Mouse (Mus musculus): Measurements from ENCODE around the gene Pcnx3. TPM values are rescaled to one million over a fixed set of nuclear protein-coding genes. Genes with fewer than 3 reads are reported as not detected.
"Not testable (repeated sequence)": the region's sequence is repeated elsewhere in the genome, so short reads cannot be mapped to it uniquely, and the experiment has no call there.

Pcnx3 gene
- total RNA-seq, 1 experiment from 2014 or later: 60.2 TPM

DNA sequence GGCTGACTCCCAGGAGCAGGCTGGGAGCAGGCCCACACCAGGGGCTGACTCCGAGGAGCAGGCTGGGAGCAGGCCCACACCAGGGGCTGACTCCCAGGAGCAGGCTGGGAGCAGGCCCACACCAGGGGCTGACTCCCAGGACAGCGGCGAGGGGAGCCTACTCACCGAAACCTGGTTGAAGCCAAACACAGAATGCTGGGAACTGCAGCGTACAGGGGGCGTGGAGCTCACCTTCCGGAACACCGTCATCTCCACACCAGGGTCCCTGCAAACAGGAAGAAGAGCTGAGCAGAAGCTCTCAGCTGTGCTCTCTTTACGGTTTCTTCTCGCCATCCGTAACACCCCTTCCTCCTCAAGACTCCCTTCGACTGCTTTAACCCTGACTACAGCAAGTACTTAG is 1.8 kb downstream of the Pcnx3 start:
- ATAC-seq (ENCODE audit: extremely low read depth, insufficient number of reproducible peaks, low FRiP score, poor library complexity, severe bottlenecking): not testable (repeated sequence)

DNA sequence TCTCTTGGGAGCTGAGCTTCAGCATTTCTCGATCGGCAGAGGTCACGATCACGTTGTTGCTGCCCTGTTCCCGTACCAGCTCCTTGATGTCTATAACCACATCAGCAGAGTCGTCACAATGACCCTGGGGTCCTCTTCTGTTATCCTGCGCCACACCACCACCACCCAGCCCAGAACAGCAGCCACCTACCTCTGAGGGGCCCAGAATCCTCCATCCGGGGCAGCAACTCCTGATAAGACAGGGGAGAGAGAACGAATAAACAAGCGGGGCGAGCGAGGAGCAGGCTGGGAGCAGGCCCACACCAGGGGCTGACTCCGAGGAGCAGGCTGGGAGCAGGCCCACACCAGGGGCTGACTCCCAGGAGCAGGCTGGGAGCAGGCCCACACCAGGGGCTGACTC is 2.3 kb downstream of the Pcnx3 start:
- ATAC-seq (ENCODE audit: extremely low read depth, insufficient number of reproducible peaks, low FRiP score, poor library complexity, severe bottlenecking): no peak

DNA sequence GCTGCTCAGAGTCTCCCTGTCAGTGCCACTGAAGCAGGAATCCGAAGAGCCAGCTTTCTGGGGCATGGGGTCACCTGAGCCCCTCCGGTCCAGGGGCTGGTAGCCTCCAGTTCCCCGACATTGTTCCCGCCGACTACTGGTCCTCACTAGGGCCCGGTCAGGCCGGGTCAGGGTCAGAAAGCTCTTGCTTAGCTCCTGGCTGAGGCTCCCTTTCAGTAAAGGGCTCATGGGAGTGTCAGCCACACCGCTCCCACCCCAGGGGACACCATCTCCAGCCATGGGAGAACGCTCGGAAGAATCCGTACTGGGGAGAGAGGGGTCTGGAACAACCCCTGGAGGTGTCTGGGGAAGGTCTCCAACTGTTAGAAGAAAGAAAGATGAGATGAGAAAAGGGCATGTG is 2.8 kb downstream of the Pcnx3 start:
- ATAC-seq (ENCODE audit: extremely low read depth, insufficient number of reproducible peaks, low FRiP score, poor library complexity, severe bottlenecking): no peak

DNA sequence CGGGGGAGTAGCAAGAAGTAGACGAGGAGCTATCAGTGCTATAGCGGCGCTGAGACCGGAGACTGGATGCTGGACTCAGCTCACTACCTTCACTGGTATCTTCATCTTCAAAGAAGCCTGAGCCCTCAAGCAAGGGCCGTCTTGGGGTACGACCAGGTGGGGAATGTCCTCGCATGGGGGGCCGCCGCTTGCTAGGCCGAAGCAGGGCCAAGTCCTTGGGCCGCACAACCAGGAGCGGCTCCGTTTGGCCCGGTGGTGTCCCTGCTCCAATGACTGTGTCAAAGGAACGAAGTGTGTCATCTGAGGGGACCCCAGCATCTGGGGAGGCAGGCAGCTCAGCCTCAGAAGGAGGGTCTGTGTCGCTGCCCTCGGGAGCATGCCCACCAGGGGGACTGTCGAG is 3.3 kb downstream of the Pcnx3 start:
- ATAC-seq (ENCODE audit: extremely low read depth, insufficient number of reproducible peaks, low FRiP score, poor library complexity, severe bottlenecking): no peak

DNA sequence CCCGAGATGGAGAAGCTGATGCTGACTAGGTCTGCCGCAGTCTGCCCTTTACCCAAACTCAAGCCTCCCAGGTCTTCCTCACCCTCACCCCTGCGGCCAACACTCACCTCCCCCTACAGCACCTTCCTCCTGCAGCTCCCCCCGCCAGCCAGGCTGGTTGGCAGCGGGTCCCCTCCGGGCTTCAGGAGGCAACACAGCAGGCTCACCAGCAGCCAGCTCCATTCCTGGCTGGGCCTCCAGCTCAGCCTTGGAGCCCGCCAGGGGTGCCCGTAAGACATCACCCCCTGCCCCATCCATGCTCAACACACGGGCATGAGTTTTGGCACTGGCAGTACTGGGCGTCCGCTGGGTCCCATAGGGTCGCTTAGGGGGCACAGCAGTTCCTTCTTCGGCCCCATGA is 3.7 kb downstream of the Pcnx3 start:
- no peak for ATAC-seq (ENCODE audit: extremely low read depth, insufficient number of reproducible peaks, low FRiP score, poor library complexity, severe bottlenecking)

DNA sequence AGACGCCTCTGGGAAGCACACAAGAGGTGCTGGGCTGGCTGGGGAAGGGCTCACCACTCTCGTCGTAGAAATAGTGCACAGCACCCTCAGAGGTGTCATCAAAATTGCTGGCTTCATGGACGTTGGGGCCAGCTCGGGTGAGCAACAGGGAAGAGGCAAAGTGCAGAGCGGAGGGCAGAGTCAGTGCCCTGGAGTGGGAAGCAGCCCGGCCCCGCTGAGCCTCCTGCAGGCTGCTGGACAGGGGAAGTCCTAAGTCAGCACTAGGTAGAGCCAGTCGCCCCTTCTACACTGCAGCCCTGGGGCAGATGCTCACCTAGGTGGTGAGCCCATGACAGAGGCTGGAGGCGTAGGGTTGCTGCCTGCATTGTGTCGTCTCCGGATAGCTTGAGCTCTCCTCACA is 4.5 kb downstream of the Pcnx3 start:
- no peak for ATAC-seq (ENCODE audit: extremely low read depth, insufficient number of reproducible peaks, low FRiP score, poor library complexity, severe bottlenecking)

DNA sequence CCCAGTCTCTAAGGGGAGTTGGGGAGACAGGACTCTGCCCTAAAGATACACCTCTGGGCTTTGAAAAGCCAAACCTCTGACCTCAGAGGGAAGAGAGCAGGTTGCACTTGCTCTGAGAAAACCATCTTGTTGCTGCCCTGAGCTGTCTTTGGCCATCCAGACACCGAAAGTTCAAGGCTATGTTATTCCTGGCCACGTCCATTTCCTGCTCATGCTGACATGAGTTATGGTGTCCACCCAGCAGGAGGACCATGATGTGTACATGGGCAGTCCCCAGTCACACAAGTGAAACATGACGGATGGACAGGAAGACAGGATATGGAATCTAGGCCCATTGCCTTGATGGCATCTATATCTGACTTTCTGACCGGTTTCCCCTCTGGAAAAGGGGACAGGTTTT is 8.3 kb downstream of the Pcnx3 start:
- no peak for ATAC-seq (ENCODE audit: extremely low read depth, insufficient number of reproducible peaks, low FRiP score, poor library complexity, severe bottlenecking)

DNA sequence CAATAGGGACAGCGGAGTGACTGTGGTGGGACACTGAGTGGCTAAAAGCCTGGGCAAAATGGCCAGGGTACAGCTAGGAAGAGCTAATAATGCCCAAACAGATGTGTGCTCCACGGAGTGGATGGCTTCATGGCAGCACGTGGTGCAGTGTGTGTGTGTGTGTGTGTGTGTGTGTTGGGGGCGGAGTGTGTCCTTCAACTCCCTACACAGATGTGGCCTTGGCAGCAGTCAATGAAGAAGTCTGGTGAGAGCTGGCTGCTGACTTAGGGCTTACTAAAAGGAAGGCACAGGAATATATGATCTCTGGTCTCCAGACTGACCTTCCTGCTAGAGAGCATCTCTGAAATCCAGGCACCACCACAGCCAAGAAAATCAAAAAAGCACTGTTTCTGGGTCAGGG is 20.3 kb downstream of the Pcnx3 start:
- no peak for ATAC-seq (ENCODE audit: extremely low read depth, insufficient number of reproducible peaks, low FRiP score, poor library complexity, severe bottlenecking)

DNA sequence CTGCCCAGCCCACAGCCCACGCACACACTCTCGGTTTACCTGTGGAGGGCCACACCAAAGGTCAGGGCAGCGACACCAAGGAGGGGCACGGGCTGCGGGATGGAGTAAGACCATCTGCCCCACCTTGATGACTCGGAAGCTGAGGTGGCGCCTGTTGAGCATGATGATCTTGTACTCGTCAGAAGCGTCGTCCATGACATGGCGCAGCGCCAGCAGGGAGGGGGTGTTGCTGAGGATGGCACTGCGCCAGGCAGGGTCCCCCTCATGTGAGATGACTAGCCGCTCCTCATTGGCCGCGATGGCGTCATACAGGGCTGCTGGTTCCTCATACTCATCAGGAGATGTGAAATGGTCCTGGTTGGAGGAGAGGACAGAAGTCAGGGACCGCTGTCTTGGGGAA is 22.3 kb downstream of the Pcnx3 start:
- ATAC-seq (ENCODE audit: extremely low read depth, insufficient number of reproducible peaks, low FRiP score, poor library complexity, severe bottlenecking): no peak

DNA sequence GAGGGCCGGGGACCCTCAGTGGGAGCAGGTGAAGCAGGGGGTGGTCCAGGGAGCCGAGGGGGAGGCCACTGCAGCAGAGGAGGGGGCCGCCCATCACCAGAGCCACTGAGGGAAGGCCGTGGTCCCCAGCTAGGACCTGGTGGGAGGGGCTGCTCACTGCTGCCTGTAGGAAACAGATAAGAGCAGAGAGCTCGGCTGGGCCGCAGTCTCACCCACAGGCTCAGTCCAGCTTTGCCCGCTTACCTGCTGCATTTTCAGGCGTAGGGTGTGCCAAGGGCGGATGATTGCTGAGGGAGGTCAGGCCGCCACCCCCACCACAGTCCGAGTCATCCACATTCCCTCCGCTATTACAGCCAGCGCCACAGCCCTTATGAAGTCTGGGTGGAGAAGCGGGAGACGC is 23.2 kb downstream of the Pcnx3 start:
- no peak for ATAC-seq (ENCODE audit: extremely low read depth, insufficient number of reproducible peaks, low FRiP score, poor library complexity, severe bottlenecking)

DNA sequence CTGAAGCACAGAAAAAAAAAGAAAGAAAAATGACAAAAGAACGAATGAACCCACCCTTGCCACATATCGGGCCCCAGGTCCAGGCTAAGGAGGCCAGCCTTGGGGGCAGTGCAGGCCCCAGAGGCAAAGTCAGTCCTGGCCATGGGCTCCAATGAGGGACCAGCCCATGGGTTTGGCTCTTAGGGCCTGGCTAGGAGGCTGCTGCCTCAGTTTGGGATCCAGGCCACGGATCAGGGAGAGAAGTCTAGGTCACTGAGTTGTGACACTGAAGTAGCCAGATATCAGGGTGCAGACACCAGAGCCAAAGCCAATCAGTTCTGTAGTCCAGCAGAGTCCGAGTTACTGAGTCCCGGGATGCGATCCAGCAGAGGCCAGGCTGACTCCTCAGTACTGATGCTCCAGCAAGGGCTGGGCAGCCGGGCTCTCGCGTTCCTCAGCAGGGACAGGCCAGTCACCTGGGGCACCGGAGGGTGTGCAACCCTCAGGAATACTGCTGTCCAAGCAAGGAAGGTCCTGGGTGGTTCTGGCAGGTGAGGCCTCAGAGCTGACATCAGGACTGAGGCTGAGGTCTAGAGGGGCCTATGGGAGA is 23.9 kb downstream of the Pcnx3 start:
- no peak for ATAC-seq (ENCODE audit: extremely low read depth, insufficient number of reproducible peaks, low FRiP score, poor library complexity, severe bottlenecking)

DNA sequence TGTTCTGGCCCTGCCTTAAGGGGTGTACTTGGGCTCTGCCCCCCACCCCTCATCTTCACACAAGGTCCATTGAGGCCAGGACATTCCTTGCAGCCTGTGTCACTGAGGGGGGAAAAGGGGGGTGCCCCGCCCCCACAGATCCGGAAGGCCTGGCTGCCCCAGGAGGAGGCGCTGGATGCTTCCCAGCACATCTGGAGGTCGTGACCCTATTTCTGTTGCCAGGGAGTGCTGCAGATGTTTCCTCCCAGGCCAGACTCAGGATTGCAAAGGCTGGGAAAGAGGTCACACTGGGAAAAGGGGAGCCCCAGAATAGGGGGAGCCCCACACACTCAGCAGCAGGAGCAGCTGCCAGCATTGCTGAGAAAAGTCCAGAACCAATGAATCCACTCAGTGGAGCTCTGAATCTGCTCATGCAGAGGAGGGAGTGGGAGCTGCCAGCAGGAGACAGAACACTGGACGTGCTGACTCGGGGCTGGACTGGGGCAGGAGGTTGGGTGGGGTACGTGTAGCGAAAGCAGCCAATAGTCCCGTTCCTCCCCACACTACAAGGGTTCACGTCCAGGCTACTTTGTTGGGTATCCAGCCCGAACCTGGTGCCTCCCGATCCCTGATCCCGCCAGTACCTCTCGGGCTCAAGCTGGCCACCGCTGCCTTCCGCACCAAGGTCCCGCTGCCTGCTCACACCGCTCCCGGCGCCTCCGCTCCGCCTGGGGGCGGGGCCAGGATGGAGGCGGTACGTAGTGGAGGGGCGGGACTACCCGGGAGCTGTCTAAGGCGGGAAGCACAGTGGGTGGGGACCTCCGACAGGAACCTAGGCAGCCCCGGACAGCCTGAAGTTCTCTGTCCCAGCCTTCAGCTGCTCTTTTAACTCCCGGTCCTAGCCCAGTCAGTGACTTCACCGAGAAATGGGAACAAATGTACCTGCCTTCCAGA is 25.5 kb downstream of the Pcnx3 start, which contains the start of gene Sipa1:
Gene Sipa1, minus strand, starts transcription at position 727 of the 933 bp plus-strand sequence.
- peak; percentile 65 for ATAC-seq (ENCODE audit: extremely low read depth, insufficient number of reproducible peaks, low FRiP score, poor library complexity, severe bottlenecking)

DNA sequence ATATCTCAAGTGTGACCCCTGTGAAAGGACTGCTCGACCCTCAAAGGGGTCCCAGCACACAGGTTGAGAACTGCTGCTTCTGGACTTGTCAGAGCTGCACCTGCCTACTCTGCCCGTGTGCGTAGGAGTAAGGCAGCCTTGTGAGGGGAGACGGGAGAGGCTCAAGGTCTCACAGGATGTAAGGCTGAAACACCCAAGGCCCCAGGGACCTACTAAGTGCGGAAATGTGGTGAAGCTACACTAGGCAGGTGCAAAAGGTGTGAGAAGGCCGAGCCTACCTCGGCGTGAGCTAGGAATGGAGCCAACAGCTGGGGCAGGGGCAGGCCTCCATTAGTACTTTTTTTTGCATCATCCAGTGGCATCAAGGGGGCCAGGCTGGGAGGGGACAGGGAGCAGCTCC is 26.4 kb downstream of the Pcnx3 start:
- ATAC-seq (ENCODE audit: extremely low read depth, insufficient number of reproducible peaks, low FRiP score, poor library complexity, severe bottlenecking): peak; percentile 52

DNA sequence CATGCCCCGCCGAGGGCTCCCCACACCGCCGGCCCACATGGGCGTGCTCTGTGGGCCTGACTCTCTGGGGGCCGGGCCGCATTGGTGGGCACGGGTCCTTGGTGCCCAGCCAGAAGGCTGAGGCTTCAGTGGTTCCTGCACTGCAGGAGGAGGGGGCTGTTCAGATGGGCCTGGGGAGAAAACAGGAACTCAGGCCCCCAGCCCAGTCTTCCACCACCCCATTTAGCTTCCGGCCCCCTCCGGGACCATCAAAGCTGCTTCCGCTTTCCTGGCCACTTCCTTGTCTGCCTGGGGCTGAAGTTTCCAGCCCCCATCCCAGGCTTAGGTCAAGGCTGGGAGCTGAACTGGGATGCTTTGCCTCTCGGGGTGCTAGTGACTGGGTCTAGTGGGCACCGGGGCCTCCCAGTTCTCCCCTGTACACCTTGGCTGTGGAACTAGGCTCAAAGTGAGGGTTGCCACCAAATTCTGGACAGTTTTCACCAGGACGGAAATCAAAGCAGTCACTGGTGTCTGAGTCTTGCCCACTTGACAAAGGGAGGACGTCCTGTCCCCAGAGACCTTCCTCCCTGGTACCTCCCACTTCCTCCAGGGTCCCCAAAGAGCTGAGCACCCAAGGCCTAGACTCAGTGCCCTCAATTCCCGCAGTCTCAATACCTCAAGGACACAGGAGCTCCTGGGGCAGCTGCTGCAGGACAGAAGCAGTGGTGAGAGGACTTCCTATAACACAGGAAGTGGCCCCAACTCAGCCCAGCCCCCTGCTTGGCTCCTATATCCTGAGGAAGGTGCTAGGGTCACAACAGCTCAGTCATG is 27.6 kb downstream of the Pcnx3 start:
- ATAC-seq (ENCODE audit: extremely low read depth, insufficient number of reproducible peaks, low FRiP score, poor library complexity, severe bottlenecking): peak; percentile 38

DNA sequence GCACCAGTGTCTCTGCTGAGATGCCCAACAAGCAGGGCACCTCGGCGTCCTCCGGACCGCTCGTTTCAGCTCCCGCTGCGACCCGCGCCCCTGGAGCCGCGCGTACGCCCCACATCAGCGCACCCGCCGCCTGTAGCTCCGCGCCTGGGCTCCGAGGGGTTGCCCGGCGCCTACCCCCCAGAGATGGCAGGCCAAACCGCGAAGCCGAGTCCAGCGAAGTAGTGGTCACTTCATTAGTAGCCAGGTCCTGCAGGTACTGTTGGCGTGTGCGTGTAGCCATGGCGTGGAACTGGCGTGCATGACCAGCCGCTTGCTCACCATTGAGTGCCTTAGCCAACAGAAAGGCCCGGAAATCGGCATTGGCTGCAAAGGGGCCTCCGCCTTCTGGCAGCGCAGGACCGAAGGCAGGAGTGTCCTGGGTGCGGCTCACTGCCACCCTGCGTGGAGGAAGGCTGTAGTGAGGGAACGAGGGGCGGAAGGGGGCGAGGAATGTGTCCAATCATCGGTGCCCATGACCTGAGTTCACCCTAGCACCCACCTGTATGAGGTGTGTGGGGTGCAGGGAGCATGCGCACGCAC is 33.9 kb downstream of the Pcnx3 start:
- ATAC-seq (ENCODE audit: extremely low read depth, insufficient number of reproducible peaks, low FRiP score, poor library complexity, severe bottlenecking): no peak

DNA sequence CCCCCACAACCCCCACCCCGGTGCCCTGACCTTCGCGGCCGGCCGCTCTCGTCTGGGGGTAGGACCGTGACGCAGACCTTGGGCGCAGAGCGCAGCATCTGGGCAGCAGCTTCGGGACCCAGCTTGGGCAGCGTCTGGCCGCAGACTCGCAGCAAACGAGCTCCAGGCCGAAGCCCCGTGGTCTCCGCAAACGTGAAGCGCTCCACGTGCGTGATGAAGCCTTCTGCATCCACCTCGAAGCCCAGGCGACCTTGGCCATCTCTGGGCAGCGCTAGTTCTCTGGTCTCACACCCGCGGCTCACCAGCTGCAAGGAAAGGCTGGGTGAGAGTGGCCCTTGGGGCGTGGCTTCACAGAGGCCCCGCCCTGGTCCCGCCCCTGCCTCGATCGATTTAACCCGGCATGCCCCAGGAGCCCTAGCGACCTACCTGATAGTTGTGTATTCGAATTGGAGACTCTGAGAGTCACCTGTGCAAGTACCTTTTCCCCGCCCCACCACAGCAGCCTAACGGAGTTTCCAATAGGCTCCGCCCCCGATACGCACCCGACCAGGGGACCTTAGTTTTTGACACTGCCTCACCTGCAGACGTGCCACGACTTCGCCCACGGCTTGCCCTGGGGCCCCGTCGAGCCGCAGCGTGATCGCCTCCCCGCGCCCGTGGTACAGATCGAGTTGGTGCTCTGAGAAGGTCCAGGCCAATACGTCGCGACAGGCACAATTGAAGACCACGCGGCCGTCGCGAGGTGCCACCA is 34.6 kb downstream of the Pcnx3 start:
- no peak for ATAC-seq (ENCODE audit: extremely low read depth, insufficient number of reproducible peaks, low FRiP score, poor library complexity, severe bottlenecking)

DNA sequence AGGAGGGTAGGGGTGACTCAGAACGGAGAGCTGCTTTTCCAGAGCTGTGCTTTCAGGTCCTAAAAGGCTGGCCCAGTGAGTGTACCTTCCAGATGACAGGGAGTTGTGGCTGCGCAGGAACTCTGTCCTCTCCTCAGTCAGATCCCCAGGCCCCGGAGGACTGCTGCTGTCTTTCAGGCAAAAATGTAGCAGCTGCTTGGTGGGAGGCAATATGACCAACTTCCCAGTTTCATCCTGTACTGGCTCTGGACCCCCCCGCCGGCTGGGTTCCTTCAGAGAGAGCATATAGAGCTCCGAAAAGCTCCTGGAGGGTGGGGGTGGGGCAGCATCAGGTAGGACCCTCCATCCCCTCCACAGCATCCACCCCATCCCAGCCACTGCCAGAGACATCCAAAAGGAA is 36.1 kb downstream of the Pcnx3 start:
- no peak for ATAC-seq (ENCODE audit: extremely low read depth, insufficient number of reproducible peaks, low FRiP score, poor library complexity, severe bottlenecking)

DNA sequence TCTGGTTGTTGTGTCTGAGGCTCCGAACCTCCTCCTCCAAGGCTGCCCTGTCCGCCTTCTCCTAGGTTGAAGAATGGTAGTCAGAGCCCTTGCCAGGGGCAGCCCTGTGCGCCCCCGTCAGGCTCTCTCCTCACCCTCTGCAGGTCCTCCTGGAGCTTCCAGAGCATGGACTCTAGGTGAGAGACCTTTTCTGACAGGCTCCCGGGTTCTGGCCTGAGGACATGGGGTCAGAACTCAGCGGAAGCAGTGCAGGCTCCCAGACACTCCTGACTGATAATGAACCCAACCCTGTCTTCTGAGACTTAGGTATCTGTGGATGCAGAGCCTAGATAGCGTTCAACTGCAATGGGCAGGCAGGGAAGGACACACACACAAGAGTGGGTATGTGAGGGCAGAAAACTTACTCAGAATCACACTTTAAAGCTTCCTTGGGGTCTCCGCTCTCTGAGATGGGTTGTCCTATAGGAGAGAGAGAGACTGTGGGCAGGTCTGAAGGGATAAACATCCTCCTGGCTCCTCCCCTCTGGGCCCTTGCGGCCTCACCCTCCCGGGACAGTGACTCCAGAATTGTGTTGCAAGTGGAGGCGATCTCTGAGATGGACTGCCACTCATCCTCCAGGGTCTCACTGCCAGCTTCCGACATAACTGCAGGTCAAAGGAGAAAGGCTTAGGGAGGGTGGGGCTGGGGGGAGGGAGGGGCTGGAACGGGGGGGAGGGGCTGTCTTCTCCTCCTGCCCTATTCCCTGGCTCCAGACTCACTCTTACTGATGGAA is 37.0 kb downstream of the Pcnx3 start:
- no peak for ATAC-seq (ENCODE audit: extremely low read depth, insufficient number of reproducible peaks, low FRiP score, poor library complexity, severe bottlenecking)
